Mouse (Mus musculus): ENCODE data around the gene Adgrb3. TPM values are rescaled to one million over a fixed set of nuclear protein-coding genes. Genes with fewer than 3 reads are reported as not detected.

Gene Adgrb3
- total RNA-seq (2015; ENCODE audit: low replicate concordance) (not detected in 2 replicates), total RNA-seq (2017; ENCODE audit: low replicate concordance) (0.56 TPM in 1 of 2 replicates, not detected in the other)

GRCm38 (mm10) chr1:25828971-25829920 is at the start of gene Adgrb3:
Gene Adgrb3, minus strand, starts transcription at chr1:25829707.
- no peak for ATAC-seq (replicated peaks; ENCODE audit: low FRiP score, poor library complexity, severe bottlenecking)

- ATAC-seq (replicated peaks; ENCODE audit: low FRiP score, poor library complexity, severe bottlenecking) = no peak
These were observed 48.0 kb upstream of the Adgrb3 start for GRCm38 (mm10) chr1:25877526-25877925.

DNA sequence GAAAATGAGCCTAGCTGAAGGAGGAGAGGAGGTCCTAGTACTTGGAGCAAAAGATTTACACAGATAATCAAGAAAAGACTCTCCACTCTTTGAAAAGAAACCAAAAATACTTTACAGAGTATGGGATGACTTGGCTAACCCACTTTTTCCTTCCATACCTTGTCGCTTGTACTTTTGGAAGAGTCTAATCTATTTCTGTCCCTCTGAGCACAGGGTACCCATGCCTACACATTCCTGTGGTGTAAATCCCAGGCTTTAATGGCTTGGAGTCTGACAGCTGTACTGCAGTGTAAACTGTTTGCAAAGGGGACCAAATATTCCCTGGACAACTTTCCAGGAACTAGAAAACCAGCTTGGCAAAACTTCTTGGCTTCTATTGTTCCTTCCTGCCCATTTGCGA is 28.0 kb upstream of the Adgrb3 start:
- no peak for ATAC-seq (replicated peaks; ENCODE audit: low FRiP score, poor library complexity, severe bottlenecking)

DNA sequence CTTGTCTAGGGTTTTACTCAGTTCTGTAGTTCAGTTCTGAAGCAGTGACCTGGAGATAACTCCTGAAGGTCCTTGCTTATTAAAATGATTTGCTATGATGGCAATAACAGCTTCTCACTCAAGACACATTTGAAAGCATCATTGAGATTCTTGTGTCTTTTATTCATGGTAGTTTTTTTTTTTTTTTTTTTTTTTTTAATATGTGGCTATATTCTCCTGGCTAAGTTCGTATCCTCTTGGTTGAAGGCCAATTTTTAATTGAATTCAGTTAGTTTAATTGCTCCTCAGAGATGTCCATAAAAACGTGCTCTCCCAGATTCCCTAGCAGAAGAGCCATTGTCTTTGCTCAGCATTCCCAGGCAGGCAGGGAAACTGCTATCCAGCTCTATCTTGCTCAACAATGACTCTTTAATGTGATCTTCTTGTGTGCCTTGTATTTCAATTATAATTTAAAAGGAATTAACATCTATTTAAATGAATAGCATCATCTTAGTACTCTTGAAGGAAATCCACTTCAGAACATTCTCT is 25.0 kb upstream of the Adgrb3 start:
- ATAC-seq (replicated peaks; ENCODE audit: low FRiP score, poor library complexity, severe bottlenecking) = no peak

- ATAC-seq (replicated peaks; ENCODE audit: low FRiP score, poor library complexity, severe bottlenecking) = no peak
These were observed 2.8 kb upstream of the Adgrb3 start for GRCm38 (mm10) chr1:25832260-25832659.

DNA sequence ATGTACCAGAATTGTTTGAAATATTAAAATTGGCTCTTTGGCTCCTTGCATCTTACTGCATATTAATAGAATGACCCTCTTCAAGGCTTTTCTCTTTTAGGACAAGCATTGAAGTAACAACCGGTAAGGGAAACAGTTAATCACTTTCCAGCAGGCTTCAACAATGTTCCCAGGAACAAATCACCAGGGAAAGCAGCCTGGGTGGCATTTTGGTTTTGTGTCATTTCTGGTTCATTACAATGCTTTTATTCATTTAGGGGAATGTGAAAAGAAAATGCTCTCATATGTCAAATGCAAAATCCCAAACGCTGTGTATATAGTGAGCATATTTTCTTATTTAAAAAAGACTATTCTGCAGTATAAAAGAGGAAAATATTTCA is 2.0 kb upstream of the Adgrb3 start:
- no peak for ATAC-seq (replicated peaks; ENCODE audit: low FRiP score, poor library complexity, severe bottlenecking)

GRCm38 (mm10) chr1:25830757-25831520 is 1.4 kb upstream of the Adgrb3 start:
- ATAC-seq (replicated peaks; ENCODE audit: low FRiP score, poor library complexity, severe bottlenecking) = no peak

DNA sequence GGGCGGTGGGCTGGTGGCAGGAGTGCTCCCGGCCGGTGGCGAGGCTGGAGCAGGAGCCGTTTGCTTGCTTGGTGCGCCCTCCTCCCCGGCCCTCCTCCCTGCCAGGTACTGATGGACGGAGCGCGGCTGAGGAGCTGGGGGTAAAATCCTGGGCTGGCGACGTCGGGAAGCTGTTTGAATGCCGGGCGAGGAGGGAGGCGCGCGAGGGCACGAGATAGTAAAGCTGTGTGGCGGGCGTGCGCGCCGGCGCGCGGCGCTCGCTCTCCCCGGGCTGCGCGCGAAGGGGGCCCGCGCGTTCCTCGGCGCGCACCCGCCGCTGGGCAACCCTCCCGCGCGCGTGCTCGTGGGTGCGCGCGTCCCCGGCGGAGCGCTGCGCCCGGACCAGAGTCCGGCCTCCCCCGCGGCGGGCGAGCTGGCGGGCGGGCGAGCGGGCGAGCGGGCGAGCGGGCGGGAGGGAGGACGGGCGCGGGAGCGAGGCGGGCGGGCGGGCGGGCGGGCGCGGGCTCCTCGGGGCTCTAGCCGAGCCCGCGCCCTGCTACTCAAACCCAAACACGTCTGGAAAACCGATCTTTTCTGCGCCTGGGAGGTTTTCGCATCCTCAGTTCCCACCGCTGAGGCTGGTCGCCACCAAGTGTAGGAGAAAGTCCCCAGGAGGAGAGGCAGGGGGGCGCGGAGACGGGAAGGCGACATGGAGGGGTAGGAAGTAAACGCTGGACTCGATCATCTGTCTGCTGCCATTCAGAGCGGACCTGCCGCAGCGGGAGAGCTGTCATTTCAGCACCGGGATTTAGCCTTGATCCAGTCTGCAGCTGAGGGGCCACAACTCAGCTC is 629 bp upstream of the Adgrb3 start:
- no peak for ATAC-seq (replicated peaks; ENCODE audit: low FRiP score, poor library complexity, severe bottlenecking)

- no peak for ATAC-seq (replicated peaks; ENCODE audit: low FRiP score, poor library complexity, severe bottlenecking)
These were observed 1.3 kb downstream of the Adgrb3 start for GRCm38 (mm10) chr1:25828071-25828755.

GRCm38 (mm10) chr1:25827436-25827835 is 2.1 kb downstream of the Adgrb3 start:
- no peak for ATAC-seq (replicated peaks; ENCODE audit: low FRiP score, poor library complexity, severe bottlenecking)

DNA sequence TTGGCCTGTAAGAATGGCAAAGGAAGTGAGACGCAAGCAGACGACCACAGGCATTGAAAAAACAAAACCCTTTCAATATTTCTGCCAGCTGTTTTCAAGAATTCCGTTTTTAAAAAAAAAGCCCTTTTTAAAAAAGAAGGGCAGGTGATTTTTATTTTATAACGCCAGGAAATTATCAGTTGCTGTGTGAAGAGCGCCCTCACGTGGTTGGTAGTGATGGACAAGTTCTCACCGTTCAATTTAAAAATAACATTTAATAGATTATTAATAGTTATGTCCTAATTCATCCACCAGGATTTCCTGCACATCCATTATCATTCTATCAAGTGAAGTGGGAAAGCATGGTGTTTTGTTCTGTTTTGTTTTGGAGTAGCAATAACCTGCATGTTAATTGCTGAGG is 2.7 kb downstream of the Adgrb3 start:
- no peak for ATAC-seq (replicated peaks; ENCODE audit: low FRiP score, poor library complexity, severe bottlenecking)

- ATAC-seq (replicated peaks; ENCODE audit: low FRiP score, poor library complexity, severe bottlenecking) = no peak
These were observed 4.9 kb downstream of the Adgrb3 start for GRCm38 (mm10) chr1:25824626-25825025.

DNA sequence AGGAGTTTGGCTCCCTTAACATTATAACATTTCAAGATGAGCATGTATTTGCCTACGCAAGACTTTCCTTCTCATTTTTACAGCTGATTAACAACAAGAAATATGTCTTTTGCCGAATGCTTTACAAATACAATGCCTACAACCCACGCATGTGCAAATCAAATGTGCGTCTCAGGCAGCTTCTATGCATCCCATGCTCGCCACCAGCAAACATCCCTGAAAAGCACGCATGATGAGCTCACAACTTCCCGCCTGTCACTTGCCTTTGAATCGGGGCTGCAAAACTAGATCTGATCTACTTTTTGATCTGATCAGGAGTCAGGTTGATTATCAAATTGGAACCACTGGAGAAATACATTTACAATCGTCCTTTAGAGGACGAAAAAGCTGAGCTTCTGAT is 5.5 kb downstream of the Adgrb3 start:
- ATAC-seq (replicated peaks; ENCODE audit: low FRiP score, poor library complexity, severe bottlenecking) = no peak

DNA sequence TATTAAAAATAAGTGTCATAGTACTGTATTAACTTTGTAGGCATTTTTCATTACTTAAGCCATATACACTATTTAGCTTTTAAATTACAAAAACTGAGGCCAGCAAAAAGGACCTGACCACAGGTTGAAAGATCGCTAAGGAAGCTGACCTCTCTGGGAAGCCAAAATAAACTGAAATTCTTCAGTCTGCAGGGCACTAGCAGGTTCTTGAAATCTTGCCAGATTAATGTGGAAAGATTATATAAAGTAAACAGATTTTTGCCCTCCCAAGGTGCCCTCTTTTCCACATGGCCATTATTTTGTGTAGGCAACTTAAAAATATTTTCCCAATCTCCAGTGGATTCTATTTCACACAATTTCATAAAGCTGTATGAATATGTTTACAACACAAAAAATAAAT is 14.0 kb downstream of the Adgrb3 start:
- ATAC-seq (replicated peaks; ENCODE audit: low FRiP score, poor library complexity, severe bottlenecking) = no peak

DNA sequence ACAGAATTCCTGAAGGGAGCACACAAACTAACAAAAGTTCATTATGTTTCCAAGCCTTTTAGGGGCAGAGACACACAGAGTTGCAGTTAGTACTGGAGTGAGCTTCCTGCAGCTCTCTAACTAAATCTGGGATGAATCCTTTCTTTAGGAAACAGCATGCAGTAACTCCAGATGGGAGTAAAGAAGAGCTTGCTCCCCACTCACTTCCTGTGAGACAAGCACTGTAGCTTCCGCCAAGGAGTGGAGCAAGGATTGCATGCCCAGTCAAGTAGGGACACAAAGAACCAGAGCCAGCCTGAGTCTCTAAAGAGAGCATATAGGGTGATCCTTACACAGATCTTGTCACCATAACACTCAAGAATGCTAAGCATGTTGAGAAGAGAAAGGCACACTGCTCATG is 50.7 kb downstream of the Adgrb3 start:
- ATAC-seq (replicated peaks; ENCODE audit: low FRiP score, poor library complexity, severe bottlenecking) = no peak

DNA sequence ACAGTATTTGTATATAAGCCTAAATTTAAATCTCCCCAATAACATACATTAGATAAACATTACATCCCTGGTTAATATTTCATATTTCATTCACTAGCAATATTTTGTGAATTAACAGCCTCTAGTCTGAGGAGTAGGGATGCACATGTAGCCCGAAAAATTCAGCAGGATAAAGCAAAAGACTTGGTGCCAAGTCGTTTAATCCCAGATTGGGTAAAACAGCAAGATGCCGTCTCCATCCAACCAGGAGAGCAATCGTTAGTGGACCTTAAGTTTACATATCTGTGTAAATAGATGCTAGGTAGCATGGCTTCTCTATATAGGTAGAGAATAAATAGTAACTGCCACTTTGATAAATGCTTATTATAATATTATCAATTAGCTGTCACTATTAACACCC is 52.0 kb downstream of the Adgrb3 start:
- ATAC-seq (replicated peaks; ENCODE audit: low FRiP score, poor library complexity, severe bottlenecking) = no peak

DNA sequence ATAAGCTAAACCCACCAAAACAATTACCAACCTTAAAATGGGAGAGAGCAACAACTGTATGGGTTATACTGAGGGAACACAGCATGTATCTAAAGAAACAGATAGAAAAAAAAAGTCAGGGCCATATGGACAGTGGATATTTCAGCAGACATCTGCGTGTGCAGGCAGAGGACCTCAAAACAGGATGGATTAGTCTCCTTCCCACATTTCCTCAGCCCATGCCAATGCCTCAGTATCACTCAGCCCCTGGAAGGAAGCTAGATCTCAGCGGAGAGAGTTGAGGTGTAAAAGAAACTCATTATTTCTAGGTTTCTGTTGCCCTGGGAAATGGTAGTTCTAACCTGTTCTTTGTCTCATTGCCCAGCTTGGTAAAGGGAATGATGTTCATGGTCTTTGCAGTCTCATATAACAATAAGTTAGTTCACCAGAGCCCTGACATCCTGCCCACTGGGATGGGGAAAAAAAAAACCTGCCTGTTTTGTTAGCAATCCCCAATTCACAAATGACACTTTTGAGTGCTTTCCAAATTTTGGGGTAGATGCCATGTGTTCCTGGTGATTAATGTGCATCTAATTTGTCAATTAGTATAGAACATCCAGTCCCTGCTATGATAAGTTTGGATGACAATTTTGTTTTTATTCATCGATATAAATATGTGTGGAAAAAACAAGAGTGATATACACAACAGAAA is 53.9 kb downstream of the Adgrb3 start:
- no peak for ATAC-seq (replicated peaks; ENCODE audit: low FRiP score, poor library complexity, severe bottlenecking)

DNA sequence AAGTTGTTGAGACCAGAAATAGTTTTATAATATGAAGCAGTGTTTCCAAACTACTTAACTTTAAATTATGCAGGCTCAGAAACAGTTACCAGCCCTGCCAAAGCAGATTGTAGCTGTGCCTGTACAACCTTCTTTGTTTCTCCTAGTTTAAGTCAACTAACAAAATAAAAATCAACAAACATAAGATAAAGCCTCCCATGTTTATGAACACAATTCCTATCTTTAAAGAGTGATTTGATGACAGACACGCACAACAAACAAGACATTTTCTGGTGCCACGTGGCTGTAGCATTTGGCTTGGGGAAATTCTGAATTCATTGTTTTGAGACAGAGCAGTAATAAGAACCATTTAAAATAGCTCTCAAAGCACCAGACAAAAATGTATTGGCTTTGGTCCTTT is 60.5 kb downstream of the Adgrb3 start:
- no peak for ATAC-seq (replicated peaks; ENCODE audit: low FRiP score, poor library complexity, severe bottlenecking)

DNA sequence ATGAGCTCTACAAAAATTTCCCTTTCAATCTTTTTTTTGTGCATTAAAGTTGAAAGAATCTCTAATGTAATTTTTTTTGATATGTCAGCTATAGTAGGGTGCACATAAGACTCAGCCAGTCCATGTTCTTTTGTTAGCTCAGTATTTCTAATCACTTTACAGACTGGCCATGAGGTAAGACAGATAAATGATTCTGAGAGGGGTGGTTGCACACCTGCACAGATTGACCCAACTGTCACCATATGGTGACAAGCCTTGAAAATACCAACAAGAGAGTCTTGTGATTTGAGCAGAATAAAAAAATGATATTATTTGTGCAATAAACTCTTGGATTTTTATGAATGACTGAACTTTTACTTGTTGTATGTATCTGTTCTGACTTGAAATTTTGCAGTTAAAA is 74.2 kb downstream of the Adgrb3 start:
- no peak for ATAC-seq (replicated peaks; ENCODE audit: low FRiP score, poor library complexity, severe bottlenecking)

All from erythroblast, adult 5-6 weeks (primary cell).